Mouse (Mus musculus): Measurements from ENCODE around the gene Zfp366. TPM values are rescaled to one million over a fixed set of nuclear protein-coding genes. Genes with fewer than 3 reads are reported as not detected.

The Zfp366 gene
- polyA plus RNA-seq, 1 experiment, result not detected

DNA sequence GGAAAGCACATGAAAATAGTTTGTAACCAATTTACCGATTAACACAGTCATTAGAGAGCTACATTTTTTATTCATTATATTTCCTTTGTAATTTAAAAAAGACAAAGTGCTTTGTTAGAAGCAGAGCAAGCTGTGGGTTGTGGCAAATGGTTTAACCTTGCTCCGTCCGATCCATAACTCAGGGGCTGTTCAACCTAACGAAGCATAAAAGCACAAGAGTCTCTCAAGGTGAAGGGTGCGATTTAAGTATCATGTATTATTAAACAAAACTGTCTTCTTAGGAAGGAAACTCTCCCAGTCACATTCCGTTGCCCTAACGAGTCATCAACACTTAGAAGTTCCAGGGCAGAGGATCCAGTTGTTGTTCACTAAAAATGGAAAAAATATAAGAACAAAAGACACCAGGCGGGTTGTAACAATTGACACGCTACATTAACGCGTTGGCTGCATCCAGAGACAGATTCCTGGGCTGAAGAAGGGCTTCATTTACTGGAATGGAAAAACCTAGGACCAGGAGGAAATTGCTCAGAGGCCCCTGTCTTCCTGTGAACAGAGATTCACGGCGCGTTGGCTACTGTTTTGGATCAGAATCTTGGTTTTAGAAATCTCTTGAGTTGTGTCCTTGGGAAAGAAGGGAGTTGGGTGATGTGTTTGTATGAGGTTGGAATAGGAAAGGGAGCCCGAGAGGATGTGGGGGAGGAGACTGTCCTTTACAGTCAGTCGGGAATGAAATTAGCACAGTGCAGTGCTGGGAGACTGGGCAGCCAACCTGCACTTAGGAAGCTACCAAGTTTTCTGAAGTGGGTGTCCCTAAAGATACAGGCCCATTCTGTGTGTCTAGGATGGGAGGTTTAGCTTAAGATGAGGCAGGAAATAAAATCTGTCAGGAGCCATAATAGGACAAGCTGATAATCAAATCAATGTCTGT, 17.3 kb downstream of the Zfp366 start:
- Histone ChIP-seq H3K79me2 (ENCODE audit: control insufficient read depth, insufficient read depth) (no peaks in the 10 kb centered on the region), H3ac (ENCODE audit: control insufficient read depth, insufficient read length, low read depth) (no peak overlapping the region), H3K36me3 (ENCODE audit: control insufficient read depth, insufficient read depth) (no peaks in the 10 kb centered on the region), H3K79me3 (ENCODE audit: low read depth) (no peaks in the 10 kb centered on the region), H3K27me3 (ENCODE audit: control insufficient read depth, insufficient read depth, insufficient read length) (no peaks in the 10 kb centered on the region), H3K4me3 (ENCODE audit: insufficient read depth, poor library complexity, severe bottlenecking) (no peak overlapping the region)
- TF ChIP-seq MYOD1 (IDR thresholded peaks at IDR 0.05; ENCODE audit: control insufficient read depth, insufficient read length, low read depth), result no peak
- TF ChIP-seq CTCF (IDR thresholded peaks at IDR 0.05; ENCODE audit: control insufficient read depth, insufficient read depth, insufficient read length), result no peak
- TF ChIP-seq MAX (IDR thresholded peaks at IDR 0.05), result no peak
- no peak for TF ChIP-seq MYOG (IDR thresholded peaks at IDR 0.05; ENCODE audit: control insufficient read depth, extremely low read depth, insufficient read length)
- TF ChIP-seq FOSL1 (IDR thresholded peaks at IDR 0.05; ENCODE audit: insufficient read depth, low read length, poor library complexity, severe bottlenecking), result no peak
- no peak for TF ChIP-seq USF1 (IDR thresholded peaks at IDR 0.05; ENCODE audit: low read depth)
- no peak for TF ChIP-seq CEBPB (IDR thresholded peaks at IDR 0.05; ENCODE audit: low read depth)

- TF ChIP-seq MAX (IDR thresholded peaks at IDR 0.05) (no peak), CEBPB (IDR thresholded peaks at IDR 0.05; ENCODE audit: low read depth) (no peak), MYOD1 (IDR thresholded peaks at IDR 0.05; ENCODE audit: control insufficient read depth, insufficient read length, low read depth) (no peak), FOSL1 (IDR thresholded peaks at IDR 0.05; ENCODE audit: insufficient read depth, low read length, poor library complexity, severe bottlenecking) (no peak), USF1 (IDR thresholded peaks at IDR 0.05; ENCODE audit: low read depth) (no peak), CTCF (IDR thresholded peaks at IDR 0.05; ENCODE audit: control insufficient read depth, insufficient read depth, insufficient read length) (no peak), MYOG (IDR thresholded peaks at IDR 0.05; ENCODE audit: control insufficient read depth, extremely low read depth, insufficient read length) (no peak)
- no peaks in the 10 kb centered on the region for H3K79me3 ChIP-seq (ENCODE audit: low read depth)
- no peak overlapping the region for H3ac ChIP-seq (ENCODE audit: control insufficient read depth, insufficient read length, low read depth)
- no peaks in the 10 kb centered on the region for H3K27me3 ChIP-seq (ENCODE audit: control insufficient read depth, insufficient read depth, insufficient read length)
- no peaks in the 10 kb centered on the region for H3K79me2 ChIP-seq (ENCODE audit: control insufficient read depth, insufficient read depth)
- no peaks in the 10 kb centered on the region for H3K36me3 ChIP-seq (ENCODE audit: control insufficient read depth, insufficient read depth)
- no peak overlapping the region for H3K4me3 ChIP-seq (ENCODE audit: insufficient read depth, poor library complexity, severe bottlenecking)
Observed at GRCm38 (mm10) chr13:99207214-99207613, 22.6 kb downstream of the Zfp366 start.

GRCm38 (mm10) chr13:99209859-99210258, 25.2 kb downstream of the Zfp366 start:
- TF ChIP-seq MYOD1 (IDR thresholded peaks at IDR 0.05; ENCODE audit: control insufficient read depth, insufficient read length, low read depth) (no peak), CEBPB (IDR thresholded peaks at IDR 0.05; ENCODE audit: low read depth) (no peak), MYOG (IDR thresholded peaks at IDR 0.05; ENCODE audit: control insufficient read depth, extremely low read depth, insufficient read length) (no peak), MAX (IDR thresholded peaks at IDR 0.05) (no peak)

DNA sequence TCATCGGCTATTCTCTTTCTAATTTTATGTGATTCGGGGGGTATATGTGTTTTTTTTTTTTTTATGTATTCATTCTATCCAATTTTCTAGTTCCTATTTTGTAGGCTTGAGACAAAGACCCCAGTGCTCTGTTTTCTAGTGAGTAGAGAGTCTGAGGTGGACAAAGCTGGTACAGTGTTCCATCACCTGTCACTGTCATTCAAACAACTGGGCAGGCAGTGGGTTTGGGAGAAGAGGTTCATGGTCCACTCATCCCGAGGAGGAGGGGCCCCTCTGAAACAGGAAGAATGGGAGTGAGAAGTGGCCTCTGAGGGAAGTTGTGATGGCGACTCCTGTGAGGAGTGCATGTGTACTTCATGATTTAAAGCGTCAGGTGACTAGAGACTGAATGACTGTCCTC, 26.2 kb downstream of the Zfp366 start:
- Histone ChIP-seq H3K4me3 (ENCODE audit: insufficient read depth, poor library complexity, severe bottlenecking) (no peak overlapping the region), H3K27me3 (ENCODE audit: control insufficient read depth, insufficient read depth, insufficient read length) (no peaks in the 10 kb centered on the region), H3ac (ENCODE audit: control insufficient read depth, insufficient read length, low read depth) (no peak overlapping the region), H3K79me3 (ENCODE audit: low read depth) (no peaks in the 10 kb centered on the region), H3K79me2 (ENCODE audit: control insufficient read depth, insufficient read depth) (no peaks in the 10 kb centered on the region), H3K36me3 (ENCODE audit: control insufficient read depth, insufficient read depth) (no peaks in the 10 kb centered on the region)
- peak; percentile 93 for TF ChIP-seq MYOD1 (IDR thresholded peaks at IDR 0.05; ENCODE audit: control insufficient read depth, insufficient read length, low read depth)
- TF ChIP-seq MAX (IDR thresholded peaks at IDR 0.05), result no peak

More at GRCm38 (mm10) chr13:99209859-99210258, 25.2 kb downstream of the Zfp366 start:
- no peaks in the 10 kb centered on the region for H3K27me3 ChIP-seq (ENCODE audit: control insufficient read depth, insufficient read depth, insufficient read length)
- no peak overlapping the region for H3ac ChIP-seq (ENCODE audit: control insufficient read depth, insufficient read length, low read depth)
- no peaks in the 10 kb centered on the region for H3K79me3 ChIP-seq (ENCODE audit: low read depth)
- H3K4me3 ChIP-seq (ENCODE audit: insufficient read depth, poor library complexity, severe bottlenecking), result no peak overlapping the region
- no peaks in the 10 kb centered on the region for H3K79me2 ChIP-seq (ENCODE audit: control insufficient read depth, insufficient read depth)
- no peaks in the 10 kb centered on the region for H3K36me3 ChIP-seq (ENCODE audit: control insufficient read depth, insufficient read depth)

DNA sequence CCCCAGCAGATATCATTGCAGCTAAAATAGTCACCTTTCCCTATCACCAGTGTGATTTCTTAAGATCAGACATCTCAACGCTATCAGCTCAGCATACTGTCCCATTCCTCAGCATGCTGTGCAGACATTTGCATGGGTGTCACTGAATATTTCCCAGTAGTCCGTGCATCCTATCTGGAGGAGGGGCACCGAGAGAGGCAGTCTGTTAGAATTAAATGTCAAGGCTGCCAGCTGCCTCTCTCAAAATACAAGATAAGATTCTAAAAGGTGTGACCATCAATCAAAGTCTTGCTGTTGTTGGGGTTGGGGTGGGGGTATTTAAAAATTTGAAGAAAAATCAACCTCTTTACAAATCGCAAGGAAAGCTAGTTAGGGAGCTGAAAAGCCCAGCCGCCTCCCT, 28.4 kb downstream of the Zfp366 start:
- Histone ChIP-seq H3K36me3 (ENCODE audit: control insufficient read depth, insufficient read depth) (no peaks in the 10 kb centered on the region), H3K27me3 (ENCODE audit: control insufficient read depth, insufficient read depth, insufficient read length) (no peaks in the 10 kb centered on the region), H3K4me3 (ENCODE audit: insufficient read depth, poor library complexity, severe bottlenecking) (no peak overlapping the region), H3K79me3 (ENCODE audit: low read depth) (no peaks in the 10 kb centered on the region), H3ac (ENCODE audit: control insufficient read depth, insufficient read length, low read depth) (no peak overlapping the region), H3K79me2 (ENCODE audit: control insufficient read depth, insufficient read depth) (no peaks in the 10 kb centered on the region)
- TF ChIP-seq MYOG (IDR thresholded peaks at IDR 0.05; ENCODE audit: control insufficient read depth, extremely low read depth, insufficient read length) (no peak), FOSL1 (IDR thresholded peaks at IDR 0.05; ENCODE audit: insufficient read depth, low read length, poor library complexity, severe bottlenecking) (no peak), MAX (IDR thresholded peaks at IDR 0.05) (no peak), USF1 (IDR thresholded peaks at IDR 0.05; ENCODE audit: low read depth) (no peak), CEBPB (IDR thresholded peaks at IDR 0.05; ENCODE audit: low read depth) (no peak), MYOD1 (IDR thresholded peaks at IDR 0.05; ENCODE audit: control insufficient read depth, insufficient read length, low read depth) (no peak), CTCF (IDR thresholded peaks at IDR 0.05; ENCODE audit: control insufficient read depth, insufficient read depth, insufficient read length) (no peak)

DNA sequence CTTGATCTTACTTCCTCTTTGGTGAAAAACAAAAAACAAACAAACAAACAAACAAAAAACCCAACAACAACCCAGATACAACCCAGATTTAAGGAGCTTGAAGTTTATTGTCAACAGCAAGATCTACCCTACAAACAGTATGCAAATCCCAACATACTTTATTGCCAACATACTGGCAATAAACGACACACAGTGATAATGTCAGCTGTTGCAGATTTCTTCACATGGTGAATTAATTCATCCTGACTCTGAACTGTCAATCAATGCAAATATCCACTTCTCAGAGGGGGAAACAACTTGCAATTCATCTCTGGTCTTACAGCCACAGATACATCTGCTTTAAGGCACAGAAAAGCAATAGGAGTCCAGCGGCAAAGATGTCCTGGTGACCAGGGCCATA, 31.4 kb downstream of the Zfp366 start:
- H3K4me3 ChIP-seq (ENCODE audit: insufficient read depth, poor library complexity, severe bottlenecking), result no peak overlapping the region
- no peaks in the 10 kb centered on the region for H3K27me3 ChIP-seq (ENCODE audit: control insufficient read depth, insufficient read depth, insufficient read length)
- H3K36me3 ChIP-seq (ENCODE audit: control insufficient read depth, insufficient read depth), result no peaks in the 10 kb centered on the region
- TF ChIP-seq MYOD1 (IDR thresholded peaks at IDR 0.05; ENCODE audit: control insufficient read depth, insufficient read length, low read depth), result no peak
- TF ChIP-seq USF1 (IDR thresholded peaks at IDR 0.05; ENCODE audit: low read depth), result no peak
- no peak for TF ChIP-seq CTCF (IDR thresholded peaks at IDR 0.05; ENCODE audit: control insufficient read depth, insufficient read depth, insufficient read length)
- TF ChIP-seq MAX (IDR thresholded peaks at IDR 0.05), result no peak
- TF ChIP-seq MYOG (IDR thresholded peaks at IDR 0.05; ENCODE audit: control insufficient read depth, extremely low read depth, insufficient read length), result no peak
- no peak for TF ChIP-seq CEBPB (IDR thresholded peaks at IDR 0.05; ENCODE audit: low read depth)
- no peak for TF ChIP-seq FOSL1 (IDR thresholded peaks at IDR 0.05; ENCODE audit: insufficient read depth, low read length, poor library complexity, severe bottlenecking)
- H3K79me2 ChIP-seq (ENCODE audit: control insufficient read depth, insufficient read depth), result no peaks in the 10 kb centered on the region
- H3K79me3 ChIP-seq (ENCODE audit: low read depth), result no peaks in the 10 kb centered on the region
- no peak overlapping the region for H3ac ChIP-seq (ENCODE audit: control insufficient read depth, insufficient read length, low read depth)
